Mouse (Mus musculus): Measurements from ENCODE around the gene Pbrm1.

- TF ChIP-seq CTCF (IDR thresholded peaks at IDR 0.05; ENCODE audit: control insufficient read depth, insufficient read depth, insufficient read length): no peak
- no peak for TF ChIP-seq MYOG (IDR thresholded peaks at IDR 0.05; ENCODE audit: control insufficient read depth, extremely low read depth, insufficient read length)
- TF ChIP-seq CEBPB (IDR thresholded peaks at IDR 0.05; ENCODE audit: low read depth): no peak
- TF ChIP-seq USF1 (IDR thresholded peaks at IDR 0.05; ENCODE audit: low read depth): peak; percentile 48
- TF ChIP-seq MAX (IDR thresholded peaks at IDR 0.05): peak; percentile 98
Measured at GRCm38 (mm10) chr14:31018860-31019291, at the start of gene Pbrm1, which contains the start of gene Gnl3.
